Mouse (Mus musculus): ENCODE measurements at regions not wholly inside any gene's neighbourhood (a gene's known extent, or its start where the extent isn't known, plus 50 kb on each side); places are given as distances from the start of the nearest gene placed in this dataset.
A peak's percentile ranks its signal among the peaks of the same experiment; 100 is the strongest.
"Not testable (repeated sequence)": the region's sequence is repeated elsewhere in the genome, so short reads cannot be mapped to it uniquely, and the experiment has no call there.

GRCm38 (mm10) chr14:44926368-44927203, 61.4 kb upstream of the Ptger2 start:
- ATAC-seq (replicated peaks; ENCODE audit: poor library complexity), result peak; percentile 81

DNA sequence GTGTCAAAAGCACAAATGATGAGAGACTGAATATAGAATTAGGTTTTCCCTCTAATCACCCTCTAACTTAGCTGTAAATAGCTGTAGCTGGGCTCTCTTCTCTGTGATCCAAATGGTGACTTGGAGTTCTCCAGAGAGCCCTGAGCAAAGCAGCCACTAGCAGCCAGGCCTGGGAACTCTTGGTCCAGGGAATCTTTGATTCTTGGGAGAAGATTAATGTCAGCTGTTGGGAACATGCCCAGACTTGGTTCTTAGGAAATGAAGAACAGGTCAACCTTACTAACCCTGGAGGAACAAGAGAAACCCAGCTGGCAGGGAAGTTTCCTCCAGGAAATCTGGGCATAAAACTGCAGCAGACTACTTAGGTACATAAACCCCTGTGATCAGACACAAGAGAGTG, 62.6 kb upstream of the Ptgdr start:
- not testable (repeated sequence) for ATAC-seq (replicated peaks; ENCODE audit: poor library complexity)

- ATAC-seq (replicated peaks; ENCODE audit: poor library complexity), result peak; percentile 83
Measured at GRCm38 (mm10) chr14:44919389-44919788, 60.2 kb upstream of the Ptgdr start.

- ATAC-seq (replicated peaks; ENCODE audit: poor library complexity), result peak; percentile 77
Measured at GRCm38 (mm10) chr14:44915627-44916026, 56.5 kb upstream of the Ptgdr start.

- no peak for ATAC-seq (replicated peaks; ENCODE audit: poor library complexity)
Measured at GRCm38 (mm10) chr14:44912740-44913139, 53.6 kb upstream of the Ptgdr start.

Measured in megakaryocyte progenitor cell, adult 5-6 weeks (primary cell).